25 mouse cellular contexts compared by ENCODE assay signal in the genomic region with DNA sequence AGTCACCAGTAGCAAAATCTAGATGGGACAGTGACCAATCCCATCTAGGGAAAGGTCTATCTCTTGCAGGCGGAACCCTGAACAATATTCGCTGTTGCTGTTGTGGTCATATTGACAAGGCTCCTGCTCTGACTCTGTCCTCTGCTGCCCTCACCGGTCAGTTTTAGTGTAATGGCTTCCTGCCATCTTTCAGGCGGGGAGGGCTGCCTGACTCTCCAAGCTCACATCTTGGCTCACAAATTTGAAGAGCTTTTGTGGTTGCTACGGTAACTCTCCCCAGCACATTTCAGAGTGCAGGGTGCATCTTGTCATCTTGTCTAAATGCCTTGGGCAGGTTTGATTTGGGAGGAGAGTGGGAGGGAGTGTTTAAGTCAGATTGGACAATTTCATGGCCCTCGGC.
A peak's percentile ranks its signal among the peaks of the same experiment; 100 is the strongest.
DNase-seq lines count a peak whose midpoint lies in the region; ATAC-seq lines count a peak whose summit lies in the region.
"Had no signal": no experiment of that assay in that cellular context is flagged by ENCODE, and none has a peak within 500 bp of the region (broad histone marks: within the 10 kb centered on the region; RNA-seq: fewer than 3 reads in every experiment).

No protein-coding gene starts in this region.

- H3K36me3 ChIP-seq in midbrain, embryonic 15.5 days (replicated peaks), result no peaks in the 10 kb centered on the region
- H3K36me3 ChIP-seq in heart, embryonic 11.5 days (ENCODE audit: control insufficient read depth, insufficient read depth, low read length), result no peaks in the 10 kb centered on the region
- H3K36me3 ChIP-seq: embryonic facial prominence, embryonic 13.5 days; forebrain, embryonic 10.5 days; heart, embryonic 12.5 days; midbrain, embryonic 12.5 days; neural tube, embryonic 13.5 days had no signal

- H3K4me3 ChIP-seq in midbrain, embryonic 15.5 days, result no peak overlapping the region
- H3K4me3 ChIP-seq in heart, embryonic 11.5 days (ENCODE audit: low read depth, low read length), result no peak overlapping the region
- H3K4me3 ChIP-seq: embryonic facial prominence, embryonic 13.5 days; forebrain, embryonic 10.5 days; heart, embryonic 12.5 days; midbrain, embryonic 12.5 days; neural tube, embryonic 13.5 days had no signal

- no peak overlapping the region for H3K9ac ChIP-seq in midbrain, embryonic 15.5 days
- H3K9ac ChIP-seq in heart, embryonic 11.5 days (ENCODE audit: low read depth, low read length), result no peak overlapping the region
- H3K9ac ChIP-seq: embryonic facial prominence, embryonic 13.5 days; heart, embryonic 12.5 days; liver, postnatal 0 days; midbrain, embryonic 12.5 days; neural tube, embryonic 13.5 days had no signal

- WGBS in midbrain, embryonic 15.5 days, result 72% methylated on average over 6 of the region's 6 CpGs
- 83% methylated on average over 6 of the region's 6 CpGs for whole genome bisulfite sequencing in heart, embryonic 11.5 days (ENCODE audit: insufficient replicate concordance)

- no peaks in the 10 kb centered on the region for H3K27me3 ChIP-seq in midbrain, embryonic 15.5 days (replicated peaks)
- H3K27me3 ChIP-seq in heart, embryonic 11.5 days (ENCODE audit: control insufficient read depth, insufficient read depth, low read length), result no peaks in the 10 kb centered on the region
- H3K27me3 ChIP-seq: CH12.LX; embryonic facial prominence, embryonic 13.5 days; heart, embryonic 12.5 days; midbrain, embryonic 12.5 days; neural tube, embryonic 13.5 days had no signal

- no peaks in the 10 kb centered on the region for H3K4me1 ChIP-seq in midbrain, embryonic 15.5 days
- H3K4me1 ChIP-seq in heart, embryonic 11.5 days (ENCODE audit: control insufficient read depth, insufficient read depth, low read length), result no peaks in the 10 kb centered on the region
- H3K4me1 ChIP-seq: embryonic facial prominence, embryonic 13.5 days; forebrain, embryonic 10.5 days; heart, embryonic 12.5 days; midbrain, embryonic 12.5 days; neural tube, embryonic 13.5 days had no signal

- H3K9me3 ChIP-seq in midbrain, embryonic 15.5 days, result no peaks in the 10 kb centered on the region
- peaks cover 2% of the 10 kb centered on the region; the same call in 1 of the 2 replicates for H3K9me3 ChIP-seq in heart, embryonic 11.5 days (replicated peaks; ENCODE audit: control insufficient read depth, low read length)
- H3K9me3 ChIP-seq: neural tube, embryonic 13.5 days had no signal

- ATAC-seq in midbrain, embryonic 15.5 days (replicated peaks), result peak; percentile 60; the same call in 1 of the 2 replicates
- ATAC-seq in heart, embryonic 11.5 days (replicated peaks; ENCODE audit: insufficient number of reproducible peaks, low FRiP score, low TSS enrichment), result no peak
- ATAC-seq: activated CD4-positive, CD25-positive, alpha-beta regulatory T cell, adult 4 months; intestine, embryonic 16.5 days; liver, postnatal 0 days had no signal

- H3K27ac ChIP-seq in midbrain, embryonic 15.5 days, result no peak overlapping the region
- H3K27ac ChIP-seq in heart, embryonic 11.5 days (ENCODE audit: low read depth, low read length), result no peak overlapping the region
- H3K27ac ChIP-seq: embryonic facial prominence, embryonic 13.5 days; forebrain, embryonic 10.5 days; midbrain, embryonic 12.5 days; neural tube, embryonic 13.5 days; stomach, postnatal 0 days had no signal

- no peak overlapping the region for H3K4me2 ChIP-seq in midbrain, embryonic 15.5 days
- no peak overlapping the region for H3K4me2 ChIP-seq in heart, embryonic 11.5 days
- H3K4me2 ChIP-seq: embryonic facial prominence, embryonic 13.5 days; heart, embryonic 12.5 days; midbrain, embryonic 12.5 days; neural tube, embryonic 13.5 days had no signal

- DNase-seq in cerebellum, postnatal 14 days, result peak; percentile 39 to 52
- DNase-seq in cerebellum, adult 11-12 months, result no peak
- DNase-seq in kidney, postnatal 4 days, result peak; percentile 12 to 26
- DNase-seq in kidney, adult 8-10 months, result no peak
- DNase-seq in brain, adult 2 months (ENCODE audit: low read depth, low spot score), result peak; percentile 73
- DNase-seq in heart, postnatal 4 days, result no peak
- DNase-seq: adrenal gland, postnatal 36 days; gastrocnemius, postnatal 14 days; heart, postnatal 36 days; kidney, postnatal 25 days; layer of hippocampus, postnatal 36 days; liver, postnatal 0 days; lung, postnatal 36 days; thymus, postnatal 36 days had no signal

Comparison
In these comparisons a context has a peak if more than half of its experiments do, and no peak if none do; other contexts are left out.
1. DNase-seq: peak in cerebellum, postnatal 14 days (2 of 2), kidney, postnatal 4 days (2 of 2) and brain, adult 2 months (single experiment); none in cerebellum, adult 11-12 months (single experiment), kidney, adult 8-10 months (0 of 2) and heart, postnatal 4 days (single experiment).